Mouse (Mus musculus) kidney, adult 2 months (tissue): ENCODE results near the gene Tldc1.

Source experiments
- CTCF ChIP-seq: fragments of 200-500 bp; conservative IDR thresholded peaks from 2 replicates; pipeline ENCODE4 v1.5.1; 2011; ENCODE audit warnings: low read depth, mild to moderate bottlenecking, control low read depth, low read length, moderate library complexity, mixed read lengths; ENCODE audit not compliant: insufficient read depth, insufficient read length
- POLR2A ChIP-seq: fragments of 200-500 bp; IDR thresholded peaks from one replicate; pipeline ENCODE4 v1.6.1; 2011; ENCODE audit warnings: low read depth, low read length, control low read depth

DNA sequence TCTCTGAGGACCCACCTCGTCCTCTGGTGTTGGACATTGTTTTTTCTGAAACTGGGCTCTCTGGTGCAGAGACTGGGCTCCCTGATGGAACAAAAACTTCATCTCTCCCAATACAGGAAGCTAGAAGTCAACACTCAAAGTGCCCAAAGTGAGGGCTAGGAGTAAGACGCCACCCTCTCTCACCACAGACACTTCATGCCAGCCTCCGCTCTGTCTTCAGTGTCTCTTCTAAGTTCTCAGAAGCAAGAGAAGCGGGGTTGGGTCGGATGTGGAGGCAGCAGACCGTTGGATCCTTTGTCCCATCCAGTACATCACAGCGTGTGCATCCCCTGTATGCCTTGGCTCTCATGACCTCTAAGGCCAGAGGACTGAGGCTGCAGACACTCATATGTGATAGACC lies 11.4 kb upstream of the Tldc1 start:
- TF ChIP-seq CTCF: no peak
- no peak for TF ChIP-seq POLR2A
